Mouse (Mus musculus) kidney, adult 2 months (tissue): ENCODE measurements around the gene Lpcat1.

Experiments
- CTCF ChIP-seq: fragments of 200-500 bp; conservative IDR thresholded peaks from 2 replicates; pipeline ENCODE4 v1.5.1; 2011; ENCODE audit warnings: low read depth, mild to moderate bottlenecking, control low read depth, low read length, moderate library complexity, mixed read lengths; ENCODE audit not compliant: insufficient read depth, insufficient read length
- POLR2A ChIP-seq: fragments of 200-500 bp; IDR thresholded peaks from one replicate; pipeline ENCODE4 v1.6.1; 2011; ENCODE audit warnings: low read depth, low read length, control low read depth

DNA sequence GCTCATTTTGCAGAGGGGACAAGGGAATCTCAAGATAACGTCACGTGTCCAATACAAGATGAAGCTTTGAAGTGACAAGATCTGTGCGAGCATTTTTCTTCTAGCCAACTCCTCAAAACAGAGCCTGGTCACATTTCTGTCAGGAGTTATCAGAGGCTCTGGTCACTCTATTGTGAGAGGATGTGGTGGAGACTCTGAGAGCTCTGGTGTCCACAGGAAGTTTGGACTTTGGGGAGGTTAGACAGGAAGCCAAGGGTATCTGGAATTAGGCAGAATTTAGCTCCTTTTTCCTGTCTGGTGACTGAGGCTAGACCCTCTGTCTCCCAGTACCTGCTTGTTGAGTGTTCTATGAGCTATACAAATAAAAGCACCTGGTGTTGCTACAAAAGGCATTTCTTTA is 586 bp upstream of the Lpcat1 start:
- no peak for TF ChIP-seq POLR2A
- TF ChIP-seq CTCF, result no peak
